Mouse (Mus musculus) embryonic fibroblast, embryonic 13.5 days (primary cell): ENCODE measurements around the gene Ube2i.
"Not testable (repeated sequence)": the region's sequence is repeated elsewhere in the genome, so short reads cannot be mapped to it uniquely, and the experiment has no call there.

Experiments
- CTCF ChIP-seq: IDR thresholded peaks from 2 replicates; pipeline ENCODE4 v1.5.1; 2011; ENCODE audit warnings: mild to moderate bottlenecking, control low read depth, low read length, moderate library complexity, borderline replicate concordance; ENCODE audit not compliant: insufficient read depth
- POLR2A ChIP-seq: IDR thresholded peaks from 2 replicates; pipeline ENCODE4 v1.6.1; 2011; ENCODE audit warnings: low read depth, mild to moderate bottlenecking, control low read depth, low read length, moderate library complexity

GRCm38 (mm10) chr17:25222504-25222940, 51.9 kb downstream of the Ube2i start:
- not testable (repeated sequence) for TF ChIP-seq POLR2A, CTCF
